Mouse (Mus musculus) midbrain, embryonic 11.5 days (tissue): ENCODE measurements at regions not wholly inside any gene's neighbourhood (a gene's known extent, or its start where the extent isn't known, plus 50 kb on each side); places are given as distances from the start of the nearest gene placed in this dataset.

Experiments used
- ATAC-seq: fragments of 200-750 bp; cut with Nextera tagmentation; 2 replicates; pipeline ENCODE4 v1.8.0; 2017; ENCODE audit warnings: moderate TSS enrichment, moderate library complexity; ENCODE audit not compliant: low FRiP score
- DNase-seq: peaks from one replicate; pipeline ENCODE4 v3.0.0; 2015; ENCODE audit warnings: low spot score; ENCODE audit errors: missing footprints
- H3K27ac ChIP-seq: fragments of 300-500 bp; sonication (generic); 2 replicates; pipeline ENCODE4 v1.5.1; 2014; ENCODE audit warnings: low read depth, low read length
- H3K27me3 ChIP-seq: fragments of 300-500 bp; sonication (generic); 2 replicates; pipeline ENCODE4 v1.6.1; 2014; ENCODE audit warnings: mild to moderate bottlenecking, low read length, moderate library complexity, mixed read lengths; ENCODE audit not compliant: control insufficient read depth, insufficient read depth
- H3K36me3 ChIP-seq: fragments of 300-500 bp; sonication (generic); 2 replicates; pipeline ENCODE4 v1.6.1; 2014; ENCODE audit warnings: mild to moderate bottlenecking, low read length, moderate library complexity, mixed read lengths; ENCODE audit not compliant: control insufficient read depth, insufficient read depth
- H3K4me1 ChIP-seq: fragments of 300-500 bp; sonication (generic); 2 replicates; pipeline ENCODE4 v1.6.1; 2014; ENCODE audit warnings: low read length; ENCODE audit not compliant: control insufficient read depth, insufficient read depth
- H3K4me2 ChIP-seq: fragments of 300-500 bp; sonication (generic); 2 replicates; pipeline ENCODE4 v1.6.1; 2014; ENCODE audit warnings: mild to moderate bottlenecking, moderate library complexity
- H3K4me3 ChIP-seq: fragments of 300-500 bp; sonication (generic); 2 replicates; pipeline ENCODE4 v1.5.1; 2014; ENCODE audit warnings: low read depth, low read length
- H3K9ac ChIP-seq: fragments of 300-500 bp; sonication (generic); 2 replicates; pipeline ENCODE4 v1.6.1; 2014; ENCODE audit warnings: low read length
- H3K9me3 ChIP-seq: fragments of 300-500 bp; sonication (generic); 2 replicates; pipeline ENCODE4 v1.6.1; 2016; ENCODE audit warnings: low read length; ENCODE audit not compliant: control insufficient read depth
- WGBS: fragments of 180-500 bp; shearing (Covaris S2); extraction: QIAGEN DNeasy Blood & Tissue Kit; methylation state at CpG from one replicate; pipeline ENCODE4 v1.1.7; 2014; 5-methylcytosine and 5-hydroxymethylcytosine counted together

GRCm38 (mm10) chr4:56373167-56373566, 366.7 kb upstream of the Gm26657 start:
- H3K9ac ChIP-seq, result no peak overlapping the region
- H3K9me3 ChIP-seq, result no peaks in the 10 kb centered on the region
- H3K36me3 ChIP-seq, result no peaks in the 10 kb centered on the region
- H3K4me2 ChIP-seq, result no peak overlapping the region
- no peaks in the 10 kb centered on the region for H3K27me3 ChIP-seq
- H3K4me3 ChIP-seq, result no peak overlapping the region
- no peaks in the 10 kb centered on the region for H3K4me1 ChIP-seq
- ATAC-seq (no peak), DNase-seq (no peak)
- no peak overlapping the region for H3K27ac ChIP-seq
- WGBS, result 85% methylated on average over 4 of the region's 4 CpGs

- no peaks in the 10 kb centered on the region for H3K36me3 ChIP-seq
- H3K27ac ChIP-seq, result no peak overlapping the region
- DNase-seq (no peak), ATAC-seq (no peak)
- WGBS, result 85% methylated on average over 7 of the region's 7 CpGs
- no peaks in the 10 kb centered on the region for H3K9me3 ChIP-seq
- H3K4me1 ChIP-seq, result no peaks in the 10 kb centered on the region
- no peaks in the 10 kb centered on the region for H3K27me3 ChIP-seq
- no peak overlapping the region for H3K9ac ChIP-seq
- no peak overlapping the region for H3K4me2 ChIP-seq
- H3K4me3 ChIP-seq, result no peak overlapping the region
Measured at GRCm38 (mm10) chr4:56372711-56373110, 367.2 kb upstream of the Gm26657 start.

GRCm38 (mm10) chr4:56364594-56364993, 375.3 kb upstream of the Gm26657 start:
- H3K4me1 ChIP-seq, result no peaks in the 10 kb centered on the region
- ATAC-seq (no peak), DNase-seq (no peak)
- no peaks in the 10 kb centered on the region for H3K9me3 ChIP-seq
- no peak overlapping the region for H3K27ac ChIP-seq
- no peak overlapping the region for H3K9ac ChIP-seq
- H3K27me3 ChIP-seq, result no peaks in the 10 kb centered on the region
- no peak overlapping the region for H3K4me3 ChIP-seq
- 90% methylated on average over 6 of the region's 6 CpGs for WGBS
- no peak overlapping the region for H3K4me2 ChIP-seq
- H3K36me3 ChIP-seq, result no peaks in the 10 kb centered on the region

GRCm38 (mm10) chr4:56362121-56362520, 377.7 kb upstream of the Gm26657 start:
- no peak overlapping the region for H3K9ac ChIP-seq
- DNase-seq, result no peak
- H3K9me3 ChIP-seq, result no peaks in the 10 kb centered on the region
- no peak overlapping the region for H3K4me3 ChIP-seq
- H3K27me3 ChIP-seq, result no peaks in the 10 kb centered on the region
- WGBS, result 62% methylated on average over 6 of the region's 6 CpGs
- no peak overlapping the region for H3K4me2 ChIP-seq
- no peak overlapping the region for H3K27ac ChIP-seq
- no peaks in the 10 kb centered on the region for H3K36me3 ChIP-seq
- H3K4me1 ChIP-seq, result no peaks in the 10 kb centered on the region
- no peak for ATAC-seq

- Histone ChIP-seq H3K27me3 (no peaks in the 10 kb centered on the region), H3K9ac (no peak overlapping the region), H3K4me3 (no peak overlapping the region), H3K4me1 (no peaks in the 10 kb centered on the region), H3K36me3 (no peaks in the 10 kb centered on the region), H3K27ac (no peak overlapping the region), H3K9me3 (no peaks in the 10 kb centered on the region), H3K4me2 (no peak overlapping the region)
- DNase-seq (no peak), ATAC-seq (no peak)
- WGBS, result 90% methylated on average over 5 of the region's 5 CpGs
Measured at GRCm38 (mm10) chr4:56349216-56349615, 390.7 kb upstream of the Gm26657 start.

GRCm38 (mm10) chr4:56325156-56325555, 414.7 kb upstream of the Gm26657 start:
- H3K9me3 ChIP-seq, result no peaks in the 10 kb centered on the region
- 84% methylated on average over 5 of the region's 5 CpGs for WGBS
- no peak overlapping the region for H3K4me2 ChIP-seq
- DNase-seq, result no peak
- H3K27me3 ChIP-seq, result no peaks in the 10 kb centered on the region
- no peak overlapping the region for H3K4me3 ChIP-seq
- H3K4me1 ChIP-seq, result no peaks in the 10 kb centered on the region
- H3K9ac ChIP-seq, result no peak overlapping the region
- H3K36me3 ChIP-seq, result no peaks in the 10 kb centered on the region
- no peak for ATAC-seq
- no peak overlapping the region for H3K27ac ChIP-seq

- 85% methylated on average over 4 of the region's 4 CpGs for WGBS
- Histone ChIP-seq H3K4me1 (no peaks in the 10 kb centered on the region), H3K9ac (no peak overlapping the region), H3K9me3 (no peaks in the 10 kb centered on the region), H3K27me3 (no peaks in the 10 kb centered on the region), H3K4me2 (no peak overlapping the region), H3K36me3 (no peaks in the 10 kb centered on the region), H3K27ac (no peak overlapping the region), H3K4me3 (no peak overlapping the region)
- ATAC-seq, result no peak
- DNase-seq, result no peak
Measured at GRCm38 (mm10) chr4:56319134-56319533, 420.7 kb upstream of the Gm26657 start.

GRCm38 (mm10) chr4:56305664-56306330, 434.1 kb upstream of the Gm26657 start:
- H3K27me3 ChIP-seq, result no peaks in the 10 kb centered on the region
- DNase-seq, result no peak
- 86% methylated on average over 6 of the region's 6 CpGs for WGBS
- H3K27ac ChIP-seq, result no peak overlapping the region
- no peak for ATAC-seq
- no peak overlapping the region for H3K9ac ChIP-seq
- H3K4me2 ChIP-seq, result no peak overlapping the region
- H3K4me1 ChIP-seq, result no peaks in the 10 kb centered on the region; the same call in 1 of the 2 replicates
- H3K36me3 ChIP-seq, result no peaks in the 10 kb centered on the region
- no peak overlapping the region for H3K4me3 ChIP-seq
- no peaks in the 10 kb centered on the region for H3K9me3 ChIP-seq

GRCm38 (mm10) chr4:56304275-56304674, 435.6 kb upstream of the Gm26657 start:
- 59% methylated on average over 2 of the region's 2 CpGs for WGBS
- no peaks in the 10 kb centered on the region for H3K36me3 ChIP-seq
- H3K4me1 ChIP-seq, result no peaks in the 10 kb centered on the region; the same call in 1 of the 2 replicates
- no peaks in the 10 kb centered on the region for H3K27me3 ChIP-seq
- DNase-seq (no peak), ATAC-seq (no peak)
- H3K4me2 ChIP-seq, result no peak overlapping the region
- no peak overlapping the region for H3K27ac ChIP-seq
- no peak overlapping the region for H3K9ac ChIP-seq
- H3K9me3 ChIP-seq, result no peaks in the 10 kb centered on the region
- no peak overlapping the region for H3K4me3 ChIP-seq
